Mouse (Mus musculus): ENCODE measurements around the gene Gab1. TPM values are rescaled to one million over a fixed set of nuclear protein-coding genes. Genes with fewer than 3 reads are reported as not detected.

Gene Gab1
- polyA plus RNA-seq, 1 experiment from 2014 or later, result 14.9 TPM

DNA sequence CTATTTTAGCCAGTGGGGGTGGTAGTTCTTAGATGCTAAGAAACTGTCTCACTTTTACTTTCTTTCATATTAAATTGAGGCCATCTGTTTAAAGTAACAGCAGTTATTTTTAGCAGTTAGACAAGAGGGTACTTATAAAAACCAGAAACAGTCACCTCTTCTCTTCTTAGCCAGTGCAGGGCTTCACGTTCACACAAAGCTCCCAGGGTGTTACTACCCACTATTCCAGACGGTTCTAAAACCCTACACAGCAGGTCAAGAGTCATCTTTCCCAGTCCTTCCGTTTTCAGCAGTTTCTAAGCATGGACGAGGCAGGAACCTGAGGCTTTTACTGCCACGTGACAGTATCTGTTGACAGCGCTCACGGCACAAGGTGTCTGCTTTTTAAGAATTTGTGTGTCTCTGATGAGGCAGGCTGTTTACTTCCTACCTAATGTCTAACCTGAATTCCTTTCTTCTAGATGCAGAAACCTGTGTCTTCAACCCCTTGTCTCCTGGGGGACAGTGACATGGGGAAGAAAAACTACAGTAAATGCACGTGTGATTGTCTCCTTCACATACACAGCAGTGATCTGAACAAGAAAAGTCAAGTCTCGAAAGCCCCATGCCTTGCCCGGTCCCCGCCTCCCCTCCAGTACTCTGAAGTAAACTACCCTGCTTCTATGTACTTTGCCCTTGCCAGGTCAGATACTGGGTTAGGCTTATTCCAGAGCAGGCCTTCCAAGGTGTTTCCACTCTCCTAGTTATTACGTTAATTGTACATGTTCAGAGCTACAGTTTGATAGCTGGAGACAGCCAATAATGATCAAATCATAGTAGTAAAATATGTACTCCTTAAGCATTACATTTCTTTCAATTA, 58.7 kb downstream of the Gab1 start:
- ATAC-seq (replicated peaks; ENCODE audit: low FRiP score, low read depth), result no peak
- WGBS, result 58% methylated on average over 12 of the region's 12 CpGs

DNA sequence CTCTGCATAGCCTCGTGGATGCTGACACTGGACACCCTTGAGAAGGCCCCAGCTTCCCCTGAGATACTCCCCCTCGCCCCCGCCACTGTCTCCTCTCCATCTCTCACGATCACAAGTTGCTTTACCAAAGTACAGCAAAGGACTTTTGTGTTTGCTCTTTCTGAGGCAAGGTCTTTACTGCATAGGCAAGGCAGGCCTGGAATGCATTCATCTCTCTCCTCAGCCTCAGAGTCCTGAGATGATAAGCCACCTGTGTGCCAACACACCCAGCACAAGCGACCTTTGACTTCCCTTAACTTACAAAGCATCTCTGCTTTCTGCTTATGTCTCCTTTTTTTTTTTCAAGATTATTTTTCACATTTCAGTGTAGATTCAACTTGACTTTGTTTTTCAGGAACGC, 61.3 kb downstream of the Gab1 start:
- ATAC-seq (replicated peaks; ENCODE audit: low FRiP score, low read depth), result no peak
- WGBS, result 56% methylated on average over 6 of the region's 6 CpGs
- H3K36me3 ChIP-seq (ENCODE audit: insufficient read depth, low read length), result no peaks in the 10 kb centered on the region
- no peaks in the 10 kb centered on the region for H3K9me3 ChIP-seq (replicated peaks; ENCODE audit: low read length)
- no peak overlapping the region for H3K9ac ChIP-seq (ENCODE audit: low read depth, low read length)
- no peak overlapping the region for H3K4me2 ChIP-seq (ENCODE audit: low read length)
- H3K4me3 ChIP-seq (replicated peaks; ENCODE audit: low read depth, low read length), result no peak overlapping the region
- no peak overlapping the region for H3K27ac ChIP-seq
- no peak for TF ChIP-seq CTCF (IDR thresholded peaks at IDR 0.05; ENCODE audit: low read depth)
- H3K4me1 ChIP-seq (replicated peaks; ENCODE audit: insufficient read depth, low read length), result peaks cover 17% of the 10 kb centered on the region; the same call in 1 of the 2 replicates
- DNase-seq (ENCODE audit: low spot score), result no peak
- no peaks in the 10 kb centered on the region for H3K27me3 ChIP-seq (ENCODE audit: insufficient read depth, low read length)

More for the DNA sequence above, 58.7 kb downstream of the Gab1 start:
- Histone ChIP-seq H3K36me3 (ENCODE audit: insufficient read depth, low read length) (no peaks in the 10 kb centered on the region), H3K9ac (ENCODE audit: low read depth, low read length) (no peak overlapping the region), H3K9me3 (replicated peaks; ENCODE audit: low read length) (no peaks in the 10 kb centered on the region), H3K27ac (0 out of 2 replicates have a peak overlapping the region, but pooled peaks have one; percentile 8), H3K27me3 (ENCODE audit: insufficient read depth, low read length) (no peaks in the 10 kb centered on the region), H3K4me3 (replicated peaks; ENCODE audit: low read depth, low read length) (no peak overlapping the region), H3K4me2 (ENCODE audit: low read length) (no peak overlapping the region), H3K4me1 (replicated peaks; ENCODE audit: insufficient read depth, low read length) (peaks cover 21% of the 10 kb centered on the region; the same call in 1 of the 2 replicates)
- no peak for TF ChIP-seq CTCF (IDR thresholded peaks at IDR 0.05; ENCODE audit: low read depth)
- no peak for DNase-seq (ENCODE audit: low spot score)

DNA sequence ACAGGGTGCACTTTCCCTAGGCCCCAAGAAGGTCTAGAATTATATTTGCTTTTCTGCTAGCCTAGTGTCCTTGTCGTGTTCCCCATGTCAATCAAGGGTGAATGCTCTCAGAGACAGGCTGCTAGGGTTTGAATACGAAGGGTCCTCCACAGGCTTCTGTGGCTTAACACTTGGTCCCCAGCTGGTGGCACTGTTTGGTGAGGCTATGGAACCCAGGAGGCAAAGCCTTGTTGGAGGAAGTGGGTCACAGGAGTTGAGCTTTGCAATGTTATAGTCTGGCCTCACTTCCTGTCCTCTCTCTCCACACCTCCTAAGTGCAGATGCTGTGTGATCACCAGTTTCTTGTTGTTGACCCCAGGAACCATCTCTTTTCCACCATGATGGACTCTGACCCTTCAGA, 63.3 kb downstream of the Gab1 start:
- DNase-seq (ENCODE audit: low spot score), result no peak
- peak; percentile 32; the same call in 1 of the 2 replicates for TF ChIP-seq CTCF (IDR thresholded peaks at IDR 0.05; ENCODE audit: low read depth)
- Histone ChIP-seq H3K9me3 (replicated peaks; ENCODE audit: low read length) (no peaks in the 10 kb centered on the region), H3K9ac (ENCODE audit: low read depth, low read length) (no peak overlapping the region), H3K4me3 (replicated peaks; ENCODE audit: low read depth, low read length) (no peak overlapping the region), H3K36me3 (ENCODE audit: insufficient read depth, low read length) (no peaks in the 10 kb centered on the region), H3K27ac (no peak overlapping the region), H3K27me3 (ENCODE audit: insufficient read depth, low read length) (no peaks in the 10 kb centered on the region), H3K4me1 (replicated peaks; ENCODE audit: insufficient read depth, low read length) (peaks cover 16% of the 10 kb centered on the region), H3K4me2 (ENCODE audit: low read length) (no peak overlapping the region)
- ATAC-seq (replicated peaks; ENCODE audit: low FRiP score, low read depth), result no peak; the same call in 1 of the 2 replicates
- 90% methylated on average over 2 of the region's 2 CpGs for WGBS

DNA sequence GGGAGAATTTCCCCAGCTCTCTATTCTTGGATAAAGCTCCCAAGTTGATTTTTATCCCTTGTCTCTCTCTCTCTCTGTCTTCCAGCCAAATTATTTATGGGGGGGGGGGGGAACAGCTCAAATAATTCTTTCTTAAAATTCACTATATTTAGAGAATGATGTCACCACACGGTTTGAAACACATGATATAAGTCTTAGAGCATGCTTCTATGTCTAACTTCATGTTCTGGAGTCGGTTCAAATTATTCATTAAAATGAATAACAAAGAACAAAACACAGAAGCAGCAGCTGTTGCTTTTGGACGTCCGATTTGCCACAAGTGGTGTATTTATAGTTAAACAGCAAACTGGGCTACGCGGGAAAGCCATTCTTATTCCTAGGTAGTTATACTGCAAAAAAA, 65.1 kb downstream of the Gab1 start:
- WGBS, result 47% methylated on average over 6 of the region's 6 CpGs
- DNase-seq (ENCODE audit: low spot score), result peak; percentile 70

DNA sequence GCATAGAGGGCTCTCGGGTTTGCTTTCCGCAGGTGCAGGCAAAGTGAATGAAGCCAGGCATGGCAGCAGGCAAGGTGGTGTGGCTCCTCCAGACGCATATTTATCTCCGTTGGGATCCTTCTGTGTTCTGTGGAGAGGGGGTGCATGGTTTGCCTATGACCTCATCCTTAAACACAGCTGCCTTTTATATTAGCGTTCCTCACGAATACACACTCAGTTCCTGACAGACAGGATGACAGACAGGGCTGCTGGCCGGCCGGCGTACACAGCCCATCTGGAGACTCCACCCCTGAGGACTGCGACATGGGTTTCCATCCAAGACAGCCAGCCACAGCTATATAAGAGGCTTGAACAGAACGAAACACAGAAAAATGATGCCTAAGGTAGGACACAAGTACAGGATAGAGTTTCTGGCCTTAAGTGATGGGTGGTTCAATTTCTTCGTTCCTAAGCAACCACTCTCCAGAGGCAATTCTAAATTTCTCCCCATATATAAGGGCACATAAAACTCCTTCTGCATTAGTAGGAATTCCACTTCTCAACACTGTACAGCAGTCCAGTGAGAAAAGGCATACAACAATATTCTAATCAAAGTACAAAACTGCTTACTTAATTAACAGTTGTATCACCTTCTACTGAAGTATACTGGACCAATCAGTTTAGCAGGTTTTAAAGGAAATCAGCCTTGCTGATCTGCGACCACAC, 66.1 kb downstream of the Gab1 start:
- no peak overlapping the region for H3K27ac ChIP-seq

More for the DNA sequence above, 65.1 kb downstream of the Gab1 start:
- Histone ChIP-seq H3K9ac (ENCODE audit: low read depth, low read length) (no peak overlapping the region), H3K27ac (no peak overlapping the region), H3K4me2 (ENCODE audit: low read length) (no peak overlapping the region), H3K27me3 (ENCODE audit: insufficient read depth, low read length) (no peaks in the 10 kb centered on the region), H3K4me1 (replicated peaks; ENCODE audit: insufficient read depth, low read length) (peaks cover 25% of the 10 kb centered on the region), H3K4me3 (replicated peaks; ENCODE audit: low read depth, low read length) (no peak overlapping the region), H3K36me3 (ENCODE audit: insufficient read depth, low read length) (no peaks in the 10 kb centered on the region), H3K9me3 (replicated peaks; ENCODE audit: low read length) (no peaks in the 10 kb centered on the region)
- no peak for TF ChIP-seq CTCF (IDR thresholded peaks at IDR 0.05; ENCODE audit: low read depth)
- no peak for ATAC-seq (replicated peaks; ENCODE audit: low FRiP score, low read depth)

DNA sequence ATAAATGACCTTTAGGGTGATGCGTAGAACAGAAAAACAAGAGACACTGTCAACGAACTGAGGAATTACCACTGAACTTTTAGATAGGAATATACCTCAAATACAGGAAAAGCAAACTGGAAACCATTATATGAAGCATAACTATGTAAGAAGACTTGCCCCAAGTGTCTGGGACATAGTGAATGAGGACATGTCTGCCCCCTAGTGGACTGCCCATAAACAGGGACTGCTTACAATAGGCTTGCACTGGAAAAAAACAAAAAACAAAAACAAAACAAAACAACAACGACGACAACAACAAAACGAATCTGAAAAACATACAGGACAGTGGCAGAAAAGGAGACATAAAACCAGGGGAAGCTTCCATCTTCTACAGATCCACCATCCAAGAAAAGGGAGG, 66.9 kb downstream of the Gab1 start:
- no peak overlapping the region for H3K27ac ChIP-seq
- H3K4me3 ChIP-seq (replicated peaks; ENCODE audit: low read depth, low read length), result no peak overlapping the region
- peak; percentile 75 for TF ChIP-seq CTCF (IDR thresholded peaks at IDR 0.05; ENCODE audit: low read depth)
- peak; percentile 74 for DNase-seq (ENCODE audit: low spot score)
- no peaks in the 10 kb centered on the region for H3K27me3 ChIP-seq (ENCODE audit: insufficient read depth, low read length)
- 75% methylated on average over 5 of the region's 5 CpGs for WGBS
- no peaks in the 10 kb centered on the region for H3K9me3 ChIP-seq (replicated peaks; ENCODE audit: low read length)
- no peaks in the 10 kb centered on the region for H3K36me3 ChIP-seq (ENCODE audit: insufficient read depth, low read length)
- H3K9ac ChIP-seq (ENCODE audit: low read depth, low read length), result no peak overlapping the region
- peaks cover 25% of the 10 kb centered on the region for H3K4me1 ChIP-seq (replicated peaks; ENCODE audit: insufficient read depth, low read length)
- ATAC-seq (replicated peaks; ENCODE audit: low FRiP score, low read depth), result no peak
- no peak overlapping the region for H3K4me2 ChIP-seq (ENCODE audit: low read length)

More for the DNA sequence above, 66.1 kb downstream of the Gab1 start:
- Histone ChIP-seq H3K9me3 (replicated peaks; ENCODE audit: low read length) (no peaks in the 10 kb centered on the region), H3K4me2 (ENCODE audit: low read length) (no peak overlapping the region), H3K4me1 (replicated peaks; ENCODE audit: insufficient read depth, low read length) (peaks cover 25% of the 10 kb centered on the region), H3K27me3 (ENCODE audit: insufficient read depth, low read length) (no peaks in the 10 kb centered on the region), H3K36me3 (ENCODE audit: insufficient read depth, low read length) (no peaks in the 10 kb centered on the region), H3K9ac (ENCODE audit: low read depth, low read length) (no peak overlapping the region; the same call in 1 of the 2 replicates), H3K4me3 (replicated peaks; ENCODE audit: low read depth, low read length) (no peak overlapping the region)
- ATAC-seq (replicated peaks; ENCODE audit: low FRiP score, low read depth) (0 out of 2 replicates have a peak, but pooled peaks have one; percentile 40), DNase-seq (ENCODE audit: low spot score) (no peak)
- 49% methylated on average over 13 of the region's 13 CpGs for WGBS
- TF ChIP-seq CTCF (IDR thresholded peaks at IDR 0.05; ENCODE audit: low read depth), result no peak

All from kidney, postnatal 0 days (tissue).